Mouse (Mus musculus): ENCODE measurements around the gene Auts2.

Gene Auts2

GRCm38 (mm10) chr5:131797044-131797443 lies 746.1 kb downstream of the Auts2 start:
- DNase-seq (ENCODE audit: low spot score), result no peak

- no peak for DNase-seq (ENCODE audit: low spot score)
These were observed 748.6 kb downstream of the Auts2 start for GRCm38 (mm10) chr5:131794411-131795133.

- no peak for DNase-seq (ENCODE audit: low spot score)
These were observed 753.5 kb downstream of the Auts2 start for GRCm38 (mm10) chr5:131789601-131790000.

GRCm38 (mm10) chr5:131788008-131788407 lies 755.1 kb downstream of the Auts2 start:
- DNase-seq (ENCODE audit: low spot score), result no peak

- DNase-seq (ENCODE audit: low spot score), result no peak
These were observed 759.9 kb downstream of the Auts2 start for GRCm38 (mm10) chr5:131783241-131783640.

GRCm38 (mm10) chr5:131781063-131781462 lies 762.1 kb downstream of the Auts2 start:
- no peak for DNase-seq (ENCODE audit: low spot score)

GRCm38 (mm10) chr5:131779171-131779570 lies 764.0 kb downstream of the Auts2 start:
- DNase-seq (ENCODE audit: low spot score), result no peak

GRCm38 (mm10) chr5:131775672-131776071 lies 767.5 kb downstream of the Auts2 start:
- DNase-seq (ENCODE audit: low spot score), result no peak

GRCm38 (mm10) chr5:131775222-131775621 lies 767.9 kb downstream of the Auts2 start:
- no peak for DNase-seq (ENCODE audit: low spot score)

GRCm38 (mm10) chr5:131774792-131775191 lies 768.4 kb downstream of the Auts2 start:
- no peak for DNase-seq (ENCODE audit: low spot score)

- no peak for DNase-seq (ENCODE audit: low spot score)
These were observed 770.5 kb downstream of the Auts2 start for GRCm38 (mm10) chr5:131772616-131773015.

- no peak for DNase-seq (ENCODE audit: low spot score)
These were observed 773.9 kb downstream of the Auts2 start for GRCm38 (mm10) chr5:131769273-131769672.

GRCm38 (mm10) chr5:131767699-131768264 lies 775.4 kb downstream of the Auts2 start:
- DNase-seq (ENCODE audit: low spot score), result no peak

- DNase-seq (ENCODE audit: low spot score), result no peak
These were observed 776.0 kb downstream of the Auts2 start for GRCm38 (mm10) chr5:131767176-131767575.

GRCm38 (mm10) chr5:131759432-131759831 lies 783.7 kb downstream of the Auts2 start:
- DNase-seq (ENCODE audit: low spot score), result no peak

GRCm38 (mm10) chr5:131750330-131750729 lies 792.8 kb downstream of the Auts2 start:
- DNase-seq (ENCODE audit: low spot score), result no peak

GRCm38 (mm10) chr5:131749211-131749610 lies 793.9 kb downstream of the Auts2 start:
- no peak for DNase-seq (ENCODE audit: low spot score)

- DNase-seq (ENCODE audit: low spot score), result no peak
These were observed 800.1 kb downstream of the Auts2 start for GRCm38 (mm10) chr5:131743069-131743468.

GRCm38 (mm10) chr5:131737476-131737875 lies 805.7 kb downstream of the Auts2 start:
- DNase-seq (ENCODE audit: low spot score), result no peak

GRCm38 (mm10) chr5:131733324-131733660 lies 809.9 kb downstream of the Auts2 start:
- DNase-seq (ENCODE audit: low spot score), result peak; percentile 45

GRCm38 (mm10) chr5:131732631-131733323 lies 810.4 kb downstream of the Auts2 start:
- DNase-seq (ENCODE audit: low spot score), result no peak

GRCm38 (mm10) chr5:131729456-131729855 lies 813.7 kb downstream of the Auts2 start:
- peak; percentile 24 for DNase-seq (ENCODE audit: low spot score)

GRCm38 (mm10) chr5:131727909-131728308 lies 815.2 kb downstream of the Auts2 start:
- no peak for DNase-seq (ENCODE audit: low spot score)

Data from ovary, postnatal 36 days (tissue).